Mouse (Mus musculus): ENCODE data around the gene Kbtbd8. TPM values are rescaled to one million over a fixed set of nuclear protein-coding genes. Genes with fewer than 3 reads are reported as not detected.

The Kbtbd8 gene
- polyA plus RNA-seq, 1 experiment from 2014 or later, result 5.8 TPM

Other genes with a start within 250 kb of the Kbtbd8 start
- gene Gm10234, start 204.9 kb downstream of the Kbtbd8 start, polyA plus RNA-seq (2015; fragmentation: Nextera tagmentation; extraction: Ambion mirVana), result not detected in 2 replicates